Mouse (Mus musculus): ENCODE data around the gene Zfyve21. TPM values are rescaled to one million over a fixed set of nuclear protein-coding genes. Genes with fewer than 3 reads are reported as not detected.

Gene Zfyve21
- total and polyA plus RNA-seq, 2 experiments from 2014 or later = 29.7 to 30.6 TPM

- Histone ChIP-seq H3K27ac (ENCODE audit: low read depth, low read length) (no peak overlapping the region), H3K9ac (replicated peaks; ENCODE audit: low read length, poor library complexity, severe bottlenecking) (no peak overlapping the region), H3K4me3 (ENCODE audit: low read depth, low read length) (no peak overlapping the region), H3K9me3 (ENCODE audit: low read length) (no peaks in the 10 kb centered on the region), H3K27me3 (ENCODE audit: insufficient read depth, low read length) (no peaks in the 10 kb centered on the region), H3K36me3 (ENCODE audit: insufficient read depth, low read length) (peaks cover 72% of the 10 kb centered on the region), H3K4me2 (ENCODE audit: low read depth, low read length, poor library complexity, severe bottlenecking) (no peak overlapping the region), H3K4me1 (ENCODE audit: insufficient read depth, low read length) (no peaks in the 10 kb centered on the region)
- ATAC-seq (ENCODE audit: low FRiP score) (no peak), DNase-seq (ENCODE audit: low spot score) (no peak)
- no peak for TF ChIP-seq CTCF (IDR thresholded peaks at IDR 0.05)
- WGBS = 96% methylated on average over 6 of the region's 6 CpGs
Measured at GRCm38 (mm10) chr12:111787015-111787414, 27.0 kb upstream of the Zfyve21 start.

GRCm38 (mm10) chr12:111790090-111790489 lies 23.9 kb upstream of the Zfyve21 start:
- no peaks in the 10 kb centered on the region for H3K27me3 ChIP-seq (ENCODE audit: insufficient read depth, low read length)
- H3K4me2 ChIP-seq (ENCODE audit: low read depth, low read length, poor library complexity, severe bottlenecking) = no peak overlapping the region
- DNase-seq (ENCODE audit: low spot score) (no peak), ATAC-seq (ENCODE audit: low FRiP score) (no peak)
- no peak overlapping the region for H3K9ac ChIP-seq (replicated peaks; ENCODE audit: low read length, poor library complexity, severe bottlenecking)
- 93% methylated on average over 5 of the region's 5 CpGs for WGBS
- no peaks in the 10 kb centered on the region for H3K9me3 ChIP-seq (ENCODE audit: low read length)
- TF ChIP-seq CTCF (IDR thresholded peaks at IDR 0.05) = no peak
- H3K36me3 ChIP-seq (ENCODE audit: insufficient read depth, low read length) = peaks cover 76% of the 10 kb centered on the region
- no peaks in the 10 kb centered on the region for H3K4me1 ChIP-seq (ENCODE audit: insufficient read depth, low read length)
- H3K27ac ChIP-seq (ENCODE audit: low read depth, low read length) = no peak overlapping the region
- no peak overlapping the region for H3K4me3 ChIP-seq (ENCODE audit: low read depth, low read length)

GRCm38 (mm10) chr12:111790631-111791030 lies 23.3 kb upstream of the Zfyve21 start:
- H3K36me3 ChIP-seq (ENCODE audit: insufficient read depth, low read length) = peaks cover 77% of the 10 kb centered on the region
- TF ChIP-seq CTCF (IDR thresholded peaks at IDR 0.05) = no peak

GRCm38 (mm10) chr12:111791474-111792104 lies 22.4 kb upstream of the Zfyve21 start:
- no peak overlapping the region for H3K27ac ChIP-seq (ENCODE audit: low read depth, low read length)
- ATAC-seq (ENCODE audit: low FRiP score) (no peak), DNase-seq (ENCODE audit: low spot score) (no peak)
- H3K4me1 ChIP-seq (ENCODE audit: insufficient read depth, low read length) = no peaks in the 10 kb centered on the region
- H3K36me3 ChIP-seq (ENCODE audit: insufficient read depth, low read length) = peaks cover 73% of the 10 kb centered on the region
- H3K27me3 ChIP-seq (ENCODE audit: insufficient read depth, low read length) = no peaks in the 10 kb centered on the region
- H3K9ac ChIP-seq (replicated peaks; ENCODE audit: low read length, poor library complexity, severe bottlenecking) = no peak overlapping the region
- H3K4me2 ChIP-seq (ENCODE audit: low read depth, low read length, poor library complexity, severe bottlenecking) = no peak overlapping the region
- 83% methylated on average over 13 of the region's 13 CpGs for WGBS
- H3K4me3 ChIP-seq (ENCODE audit: low read depth, low read length) = no peak overlapping the region
- H3K9me3 ChIP-seq (ENCODE audit: low read length) = no peaks in the 10 kb centered on the region
- no peak for TF ChIP-seq CTCF (IDR thresholded peaks at IDR 0.05)

More at GRCm38 (mm10) chr12:111790631-111791030, 23.3 kb upstream of the Zfyve21 start:
- no peaks in the 10 kb centered on the region for H3K9me3 ChIP-seq (ENCODE audit: low read length)
- 93% methylated on average over 7 of the region's 7 CpGs for WGBS
- ATAC-seq (ENCODE audit: low FRiP score) = no peak
- no peaks in the 10 kb centered on the region for H3K4me1 ChIP-seq (ENCODE audit: insufficient read depth, low read length)
- H3K4me2 ChIP-seq (ENCODE audit: low read depth, low read length, poor library complexity, severe bottlenecking) = no peak overlapping the region
- H3K27me3 ChIP-seq (ENCODE audit: insufficient read depth, low read length) = no peaks in the 10 kb centered on the region
- no peak overlapping the region for H3K27ac ChIP-seq (ENCODE audit: low read depth, low read length)
- no peak overlapping the region for H3K4me3 ChIP-seq (ENCODE audit: low read depth, low read length)
- DNase-seq (ENCODE audit: low spot score) = no peak
- H3K9ac ChIP-seq (replicated peaks; ENCODE audit: low read length, poor library complexity, severe bottlenecking) = no peak overlapping the region

- DNase-seq (ENCODE audit: low spot score) (no peak), ATAC-seq (ENCODE audit: low FRiP score) (no peak)
- H3K9ac ChIP-seq (replicated peaks; ENCODE audit: low read length, poor library complexity, severe bottlenecking) = no peak overlapping the region
- H3K4me2 ChIP-seq (ENCODE audit: low read depth, low read length, poor library complexity, severe bottlenecking) = no peak overlapping the region
- no peaks in the 10 kb centered on the region for H3K27me3 ChIP-seq (ENCODE audit: insufficient read depth, low read length)
- H3K27ac ChIP-seq (ENCODE audit: low read depth, low read length) = no peak overlapping the region
- H3K36me3 ChIP-seq (ENCODE audit: insufficient read depth, low read length) = peaks cover 52% of the 10 kb centered on the region
- H3K4me1 ChIP-seq (ENCODE audit: insufficient read depth, low read length) = no peaks in the 10 kb centered on the region
- no peaks in the 10 kb centered on the region for H3K9me3 ChIP-seq (ENCODE audit: low read length)
- WGBS = 84% methylated on average over 20 of the region's 22 CpGs
- H3K4me3 ChIP-seq (ENCODE audit: low read depth, low read length) = no peak overlapping the region
- no peak for TF ChIP-seq CTCF (IDR thresholded peaks at IDR 0.05)
Measured at GRCm38 (mm10) chr12:111794102-111794501, 19.9 kb upstream of the Zfyve21 start.

- WGBS = 94% methylated on average over 18 of the region's 18 CpGs
- H3K9ac ChIP-seq (replicated peaks; ENCODE audit: low read length, poor library complexity, severe bottlenecking) = no peak overlapping the region
- H3K27ac ChIP-seq (ENCODE audit: low read depth, low read length) = no peak overlapping the region
- no peaks in the 10 kb centered on the region for H3K4me1 ChIP-seq (ENCODE audit: insufficient read depth, low read length)
- ATAC-seq (ENCODE audit: low FRiP score) (no peak), DNase-seq (ENCODE audit: low spot score) (no peak)
- TF ChIP-seq CTCF (IDR thresholded peaks at IDR 0.05) = no peak
- peaks cover 49% of the 10 kb centered on the region for H3K36me3 ChIP-seq (ENCODE audit: insufficient read depth, low read length)
- no peaks in the 10 kb centered on the region for H3K9me3 ChIP-seq (ENCODE audit: low read length)
- no peak overlapping the region for H3K4me2 ChIP-seq (ENCODE audit: low read depth, low read length, poor library complexity, severe bottlenecking)
- no peaks in the 10 kb centered on the region for H3K27me3 ChIP-seq (ENCODE audit: insufficient read depth, low read length)
- no peak overlapping the region for H3K4me3 ChIP-seq (ENCODE audit: low read depth, low read length)
Measured at GRCm38 (mm10) chr12:111794526-111795179, 19.3 kb upstream of the Zfyve21 start.
